ENCODE assay signal across 8 mouse cellular contexts in genomic region chrX:150813464-150814138, GRCm38 (mm10). TPM values are rescaled to one million over a fixed set of nuclear protein-coding genes. Genes with fewer than 3 reads are reported as not detected.
A peak's percentile ranks its signal among the peaks of the same experiment; 100 is the strongest.
DNase-seq lines count a peak whose midpoint lies in the region; ATAC-seq and TF ChIP-seq lines count a peak whose summit lies in the region.

No protein-coding gene starts in this region.

- no peaks in the 10 kb centered on the region for H3K4me1 ChIP-seq in limb, embryonic 14.5 days (ENCODE audit: control insufficient read depth, insufficient read depth, low read length)
- peaks cover 8% of the 10 kb centered on the region for H3K4me1 ChIP-seq in midbrain, embryonic 13.5 days (replicated peaks)
- H3K4me1 ChIP-seq in stomach, embryonic 16.5 days (ENCODE audit: control insufficient read depth, insufficient read depth, low read length), result no peaks in the 10 kb centered on the region

- no peaks in the 10 kb centered on the region for H3K27me3 ChIP-seq in limb, embryonic 14.5 days (ENCODE audit: control insufficient read depth, insufficient read depth, low read length)
- H3K27me3 ChIP-seq in midbrain, embryonic 13.5 days, result no peaks in the 10 kb centered on the region
- no peaks in the 10 kb centered on the region for H3K27me3 ChIP-seq in stomach, embryonic 16.5 days (ENCODE audit: control insufficient read depth, insufficient read depth, low read length)

- H3K4me3 ChIP-seq in limb, embryonic 14.5 days (replicated peaks; ENCODE audit: low read length), result peak overlapping the region; percentile 51
- peak overlapping the region; percentile 51 for H3K4me3 ChIP-seq in midbrain, embryonic 13.5 days (replicated peaks)
- peak overlapping the region; percentile 54 for H3K4me3 ChIP-seq in stomach, embryonic 16.5 days (replicated peaks; ENCODE audit: low read length)

- TF ChIP-seq POLR2A in limb, embryonic 14.5 days (IDR thresholded peaks at IDR 0.05; ENCODE audit: borderline replicate concordance, extremely low read depth, insufficient read depth, insufficient read length), result no peak

- peaks cover 31% of the 10 kb centered on the region for H3K36me3 ChIP-seq in limb, embryonic 14.5 days (ENCODE audit: control insufficient read depth, insufficient read depth, low read length)
- peaks cover 30% of the 10 kb centered on the region for H3K36me3 ChIP-seq in midbrain, embryonic 13.5 days
- no peaks in the 10 kb centered on the region; the same call in 1 of the 2 replicates for H3K36me3 ChIP-seq in stomach, embryonic 16.5 days (ENCODE audit: control insufficient read depth, insufficient read depth, low read length)

- peak; percentile 3 for ATAC-seq in inflammation-experienced regulatory T-cells, adult 6 months
- peak; percentile 57 for ATAC-seq in limb, embryonic 14.5 days (ENCODE audit: low FRiP score, low read depth)
- peak; percentile 78 for ATAC-seq in midbrain, embryonic 13.5 days
- ATAC-seq in stomach, embryonic 16.5 days (ENCODE audit: insufficient read depth, low FRiP score), result peak; percentile 67

- DNase-seq in adrenal gland, adult (ENCODE audit: inconsistent age in 2 of 2, low spot score in 1 of 2), result peak; percentile 48 to 74
- DNase-seq in adrenal gland, adult 8-10 months, result no peak
- peak; percentile 79 to 84 for DNase-seq in cerebellum, postnatal 10 days
- peak; percentile 42 for DNase-seq in gastrocnemius, postnatal 25 days
- no peak for DNase-seq in limb, embryonic 14.5 days (ENCODE audit: low spot score)

- peak overlapping the region; percentile 64 for H3K9ac ChIP-seq in limb, embryonic 14.5 days (ENCODE audit: low read depth, low read length, severe bottlenecking)
- H3K9ac ChIP-seq in midbrain, embryonic 13.5 days (replicated peaks), result peak overlapping the region; percentile 62
- H3K9ac ChIP-seq in stomach, embryonic 16.5 days (ENCODE audit: low read length), result peak overlapping the region; percentile 71

- H3K27ac ChIP-seq in limb, embryonic 14.5 days (replicated peaks; ENCODE audit: low read depth, low read length), result peak overlapping the region; percentile 88
- peak overlapping the region; percentile 83 for H3K27ac ChIP-seq in midbrain, embryonic 13.5 days
- peak overlapping the region; percentile 86 for H3K27ac ChIP-seq in stomach, embryonic 16.5 days (ENCODE audit: low read length)

- H3K4me2 ChIP-seq in limb, embryonic 14.5 days (replicated peaks; ENCODE audit: low read depth, low read length, severe bottlenecking), result peak overlapping the region; percentile 53
- peak overlapping the region; percentile 54 for H3K4me2 ChIP-seq in midbrain, embryonic 13.5 days (replicated peaks)
- peak overlapping the region; percentile 46 for H3K4me2 ChIP-seq in stomach, embryonic 16.5 days (ENCODE audit: low read depth, low read length)

- 20% methylated on average over 16 of the region's 16 CpGs for WGBS in limb, embryonic 14.5 days
- 22% methylated on average over 16 of the region's 16 CpGs for WGBS in midbrain, embryonic 13.5 days
- WGBS in stomach, embryonic 16.5 days, result 19% methylated on average over 16 of the region's 16 CpGs

- no peaks in the 10 kb centered on the region for H3K9me3 ChIP-seq in limb, embryonic 14.5 days (ENCODE audit: control insufficient read depth, low read length)
- no peaks in the 10 kb centered on the region for H3K9me3 ChIP-seq in midbrain, embryonic 13.5 days
- H3K9me3 ChIP-seq in stomach, embryonic 16.5 days (replicated peaks; ENCODE audit: control insufficient read depth, low read length), result no peaks in the 10 kb centered on the region

RNA-seq across cellular contexts. Expression of gene Maged2, which starts 0.5 kb away (rescaled TPM):
- total RNA-seq in adrenal gland, adult 8-10 months (2022), result 100 to 1,000 TPM in 2 of 4 experiments, 10 to 100 TPM in 2; 94.2 to 139 (median 116) TPM
- 10 to 100 TPM; 24.8 to 36.2 TPM for total RNA-seq in gastrocnemius, postnatal 25 days (2021)
- 10 to 100 TPM; 14.3 to 39.7 (median 19.2) TPM for polyA plus RNA-seq in inflammation-experienced regulatory T-cells, adult 6 months (2017; shearing (Covaris generic))
- 405 and 477 TPM in 2 replicates for polyA plus RNA-seq in limb, embryonic 14.5 days (2012; rRNA removed)
- 949 and 973 TPM in 2 replicates for polyA plus RNA-seq in limb, embryonic 14.5 days (2014; fragmentation: Nextera tagmentation; extraction: Ambion mirVana)
- 339 and 348 TPM in 2 replicates for polyA plus RNA-seq in midbrain, embryonic 13.5 days (2015; fragmentation: Nextera tagmentation; extraction: Ambion mirVana)
- polyA plus RNA-seq in stomach, embryonic 16.5 days (2015; fragmentation: Nextera tagmentation; extraction: Ambion mirVana), result 561 and 579 TPM in 2 replicates

Comparison
In these comparisons a context has a peak if more than half of its experiments do, and no peak if none do; other contexts are left out.
1. DNase-seq: peak in adrenal gland, adult (2 of 2), cerebellum, postnatal 10 days (2 of 2) and gastrocnemius, postnatal 25 days (single experiment); none in adrenal gland, adult 8-10 months (single experiment) and limb, embryonic 14.5 days (single experiment).
2. ATAC-seq: peak in every context shown above with its lines; median percentile 78 in midbrain, embryonic 13.5 days; 67 in stomach, embryonic 16.5 days; 57 in limb, embryonic 14.5 days; 3 in inflammation-experienced regulatory T-cells, adult 6 months.
3. Peak in every context shown above with its lines, with median percentiles within 50 percentile points of each other: H3K27ac ChIP-seq, H3K4me2 ChIP-seq, H3K4me3 ChIP-seq and H3K9ac ChIP-seq.